Mouse (Mus musculus) E14TG2a.4 (cell line): Measurements from ENCODE around the gene Pkn3.

Source experiments
- H3K27me3 ChIP-seq: 2 replicates; pipeline ENCODE4 v1.6.1; 2014; ENCODE audit warnings: low read length, control low read depth; ENCODE audit not compliant: insufficient read depth
- H3K36me3 ChIP-seq: 2 replicates; pipeline ENCODE4 v1.6.1; 2014; ENCODE audit warnings: low read length, control low read depth; ENCODE audit not compliant: insufficient read depth
- H3K4me1 ChIP-seq: replicated peaks from 2 replicates; pipeline ENCODE4 v1.6.1; 2014; ENCODE audit warnings: low read depth, low read length, control low read depth
- H3K4me3 ChIP-seq: replicated peaks from 2 replicates; pipeline ENCODE4 v1.5.1; 2014; ENCODE audit warnings: mild to moderate bottlenecking, low read length
- H3K9me3 ChIP-seq: 2 replicates; pipeline ENCODE4 v1.6.1; 2014; ENCODE audit warnings: low read length, control low read depth
- CTCF ChIP-seq: conservative IDR thresholded peaks from 2 replicates; pipeline ENCODE4 v1.5.1; 2014; ENCODE audit warnings: low read length
- NANOG ChIP-seq: IDR thresholded peaks from 2 replicates; pipeline ENCODE4 v1.6.1; 2014; ENCODE audit warnings: borderline replicate concordance, low read length, mixed read lengths
- POU5F1 ChIP-seq: IDR thresholded peaks from 2 replicates; pipeline ENCODE4 v1.6.1; 2014; ENCODE audit warnings: low read length, borderline replicate concordance

Gene Pkn3

DNA sequence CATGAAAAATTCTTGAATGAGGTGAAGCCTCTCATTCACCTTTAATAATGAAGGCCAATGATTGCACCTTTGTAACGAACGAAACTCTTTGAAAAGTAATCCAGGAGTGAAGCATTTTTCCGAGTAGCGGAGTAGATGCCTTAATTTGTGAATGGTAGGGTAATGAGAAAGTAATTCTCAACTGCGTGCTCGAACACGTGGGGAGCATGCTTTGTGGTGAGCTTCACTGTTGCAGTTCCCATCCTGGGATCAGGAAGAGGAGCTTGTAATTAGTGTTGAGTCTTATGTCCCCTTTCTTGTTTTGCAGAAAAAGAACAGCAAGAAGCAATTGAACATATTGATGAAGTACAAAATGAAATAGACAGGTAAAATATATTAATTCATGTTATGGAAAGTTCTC is 9.5 kb upstream of the Pkn3 start:
- peaks cover 64% of the 10 kb centered on the region for H3K4me1 ChIP-seq
- H3K27me3 ChIP-seq: no peaks in the 10 kb centered on the region
- TF ChIP-seq NANOG (no peak), POU5F1 (no peak), CTCF (no peak)
- H3K36me3 ChIP-seq: peaks cover 76% of the 10 kb centered on the region
- H3K4me3 ChIP-seq: peak overlapping the region; percentile 95
- no peaks in the 10 kb centered on the region for H3K9me3 ChIP-seq

DNA sequence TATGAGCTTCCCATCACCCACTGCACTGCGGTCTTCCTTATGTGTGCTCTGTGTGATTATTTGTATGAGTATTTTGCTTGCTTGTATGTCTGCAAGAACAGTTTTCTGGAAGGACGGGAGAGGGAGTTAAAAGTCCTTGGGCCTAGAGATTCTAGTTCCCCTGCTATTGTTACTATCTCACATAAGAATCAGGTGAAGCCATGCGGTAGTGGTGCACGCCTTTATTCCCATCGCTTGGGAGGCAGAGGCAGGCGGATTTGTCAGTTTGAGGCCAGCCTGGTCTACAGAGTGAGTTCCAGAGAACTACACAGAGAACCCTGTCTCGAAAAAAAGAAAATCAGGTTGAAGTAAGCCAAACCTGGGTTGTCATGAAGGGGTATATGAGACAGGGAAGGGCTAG is 4.6 kb upstream of the Pkn3 start:
- no peaks in the 10 kb centered on the region for H3K27me3 ChIP-seq
- H3K9me3 ChIP-seq: no peaks in the 10 kb centered on the region
- H3K4me3 ChIP-seq: no peak overlapping the region
- peaks cover 65% of the 10 kb centered on the region for H3K36me3 ChIP-seq
- peaks cover 69% of the 10 kb centered on the region for H3K4me1 ChIP-seq
- TF ChIP-seq POU5F1: no peak
- TF ChIP-seq NANOG: no peak
- TF ChIP-seq CTCF: no peak

DNA sequence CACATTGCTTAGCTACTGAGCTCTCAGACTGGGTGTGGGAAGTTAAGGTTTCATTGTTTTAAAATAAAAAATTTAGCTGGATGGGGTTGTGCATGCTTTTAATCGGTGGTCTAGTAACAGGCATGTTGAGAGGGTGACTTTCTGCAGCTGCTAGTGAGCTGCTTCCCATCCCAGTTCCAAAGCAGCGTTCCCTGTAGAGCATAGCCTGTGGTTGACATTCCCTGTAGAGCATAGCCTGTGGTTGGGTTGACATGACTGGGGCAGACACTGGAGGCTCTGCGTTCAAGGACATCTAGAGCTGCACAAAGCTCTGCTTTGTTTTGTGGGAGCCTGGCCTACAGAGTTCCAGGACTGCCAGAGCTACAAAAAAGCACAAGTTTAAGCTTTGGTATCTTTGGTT is 4.2 kb upstream of the Pkn3 start:
- Histone ChIP-seq H3K4me3 (no peak overlapping the region), H3K9me3 (no peaks in the 10 kb centered on the region), H3K36me3 (peaks cover 61% of the 10 kb centered on the region), H3K4me1 (peaks cover 67% of the 10 kb centered on the region), H3K27me3 (no peaks in the 10 kb centered on the region)
- TF ChIP-seq NANOG: no peak
- no peak for TF ChIP-seq POU5F1
- no peak for TF ChIP-seq CTCF

DNA sequence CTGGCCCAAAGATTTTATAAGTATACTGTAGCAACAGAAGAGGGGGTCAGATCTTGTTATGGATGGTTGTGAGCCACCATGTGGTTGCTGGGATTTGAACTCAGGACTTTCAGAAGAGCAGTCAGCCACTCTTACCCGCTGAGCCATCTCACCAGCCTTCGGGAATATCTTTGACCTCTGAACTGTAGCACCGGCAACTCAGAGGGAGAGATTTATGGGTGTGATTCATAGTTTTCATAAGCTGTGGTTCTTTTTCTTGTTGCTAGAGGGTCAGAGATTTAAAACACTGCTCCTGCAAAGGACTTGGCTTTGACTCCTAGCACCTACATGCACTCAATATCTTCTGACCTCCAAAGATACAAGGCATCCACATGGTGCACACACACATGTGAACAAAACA is 1.9 kb upstream of the Pkn3 start:
- Histone ChIP-seq H3K4me1 (peaks cover 67% of the 10 kb centered on the region), H3K4me3 (no peak overlapping the region), H3K27me3 (peaks cover 5% of the 10 kb centered on the region; the same call in 1 of the 2 replicates), H3K9me3 (no peaks in the 10 kb centered on the region), H3K36me3 (peaks cover 39% of the 10 kb centered on the region)
- no peak for TF ChIP-seq CTCF
- TF ChIP-seq NANOG: no peak
- no peak for TF ChIP-seq POU5F1

DNA sequence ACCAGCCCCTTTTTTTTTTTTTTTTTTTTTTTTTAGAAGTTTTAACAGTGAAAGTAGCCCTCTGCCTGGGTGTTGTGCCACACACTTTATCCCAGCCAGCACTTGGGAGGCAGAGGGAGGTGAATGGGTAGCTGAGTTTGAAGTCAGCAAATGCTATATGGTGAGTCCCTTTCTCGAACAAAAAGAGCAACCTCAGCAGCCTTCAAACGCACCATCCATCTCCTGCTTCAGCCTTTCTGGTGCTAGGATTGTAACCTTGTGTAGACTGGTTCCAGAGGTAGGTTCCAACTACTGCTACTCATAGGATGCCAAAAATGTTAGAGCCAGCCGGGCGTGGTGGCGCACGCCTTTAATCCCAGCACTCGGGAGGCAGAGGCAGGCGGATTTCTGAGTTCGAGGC is 1.0 kb upstream of the Pkn3 start:
- peaks cover 5% of the 10 kb centered on the region; the same call in 1 of the 2 replicates for H3K27me3 ChIP-seq
- peaks cover 46% of the 10 kb centered on the region for H3K36me3 ChIP-seq
- H3K4me1 ChIP-seq: peaks cover 74% of the 10 kb centered on the region
- H3K9me3 ChIP-seq: no peaks in the 10 kb centered on the region
- no peak overlapping the region for H3K4me3 ChIP-seq
- no peak for TF ChIP-seq POU5F1
- TF ChIP-seq NANOG: no peak

DNA sequence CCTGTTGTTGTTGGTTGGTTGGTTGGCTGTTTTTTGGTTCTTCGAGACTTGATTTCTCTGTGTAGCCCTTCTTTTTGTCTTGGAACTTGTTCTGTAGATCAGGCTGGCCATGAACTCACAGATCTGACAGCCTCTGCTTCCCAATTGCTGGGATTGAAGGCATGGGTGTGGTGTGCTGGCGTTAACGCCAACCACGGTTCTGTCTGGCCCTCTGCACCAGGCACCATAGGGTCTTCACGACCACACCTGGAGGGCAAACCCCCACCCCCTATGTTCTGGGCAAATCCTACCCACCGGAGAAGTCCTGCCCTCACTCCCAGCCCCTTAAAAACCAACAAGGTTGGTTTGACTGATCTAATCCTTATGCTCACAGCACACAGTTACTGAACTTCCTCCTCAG is 525 bp upstream of the Pkn3 start:
- peak overlapping the region; percentile 91 for H3K4me3 ChIP-seq
- peaks cover 48% of the 10 kb centered on the region for H3K36me3 ChIP-seq
- no peaks in the 10 kb centered on the region for H3K9me3 ChIP-seq
- peaks cover 5% of the 10 kb centered on the region; the same call in 1 of the 2 replicates for H3K27me3 ChIP-seq
- TF ChIP-seq POU5F1: no peak
- TF ChIP-seq CTCF: no peak
- TF ChIP-seq NANOG: no peak
- H3K4me1 ChIP-seq: peaks cover 76% of the 10 kb centered on the region

DNA sequence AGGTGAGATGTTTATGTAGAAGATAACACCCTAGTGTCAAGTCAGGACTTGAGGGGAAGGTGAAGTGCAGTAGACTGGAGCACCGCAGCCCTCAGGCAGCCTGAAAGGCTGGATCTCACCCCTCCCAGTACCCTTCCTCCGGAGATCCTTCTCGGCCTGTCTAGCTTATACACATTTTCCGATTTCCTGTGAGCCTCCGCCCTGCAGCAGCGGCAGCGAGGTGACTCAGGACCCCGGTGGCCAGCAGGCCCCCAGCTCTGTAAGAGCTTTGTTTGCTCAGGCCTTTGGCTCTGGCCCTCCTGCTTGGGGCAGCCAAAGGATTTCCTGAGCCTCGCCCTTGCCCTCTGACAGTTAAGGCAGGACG is 847 bp downstream of the Pkn3 start:
- Histone ChIP-seq H3K4me1 (peaks cover 66% of the 10 kb centered on the region), H3K4me3 (peak overlapping the region; percentile 91), H3K27me3 (peaks cover 5% of the 10 kb centered on the region; the same call in 1 of the 2 replicates), H3K9me3 (no peaks in the 10 kb centered on the region), H3K36me3 (peaks cover 45% of the 10 kb centered on the region)
- TF ChIP-seq CTCF (no peak), NANOG (no peak), POU5F1 (no peak)

DNA sequence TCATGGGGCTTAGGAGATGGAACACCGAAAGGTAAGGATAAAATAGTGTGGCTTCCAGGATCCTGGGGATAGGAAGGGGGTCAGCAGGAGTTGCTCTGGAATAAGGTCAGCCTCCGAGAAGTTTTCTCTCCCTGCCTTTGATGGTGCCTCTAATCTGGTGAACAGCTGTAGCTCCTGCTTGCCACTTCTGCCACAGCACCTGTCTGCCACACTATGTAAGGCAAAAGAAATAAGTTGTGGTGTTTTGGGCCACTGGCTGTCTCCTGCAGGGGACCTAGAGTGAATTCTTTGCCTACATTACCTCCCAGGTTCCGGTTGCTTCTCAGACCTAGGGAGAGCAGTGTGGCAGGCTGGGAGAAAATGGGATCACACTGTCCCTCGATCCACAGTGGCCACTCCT is 1.3 kb downstream of the Pkn3 start:
- H3K4me3 ChIP-seq: peak overlapping the region; percentile 91
- H3K27me3 ChIP-seq: peaks cover 5% of the 10 kb centered on the region; the same call in 1 of the 2 replicates
- TF ChIP-seq CTCF (no peak), NANOG (no peak), POU5F1 (no peak)
- no peaks in the 10 kb centered on the region for H3K9me3 ChIP-seq
- H3K4me1 ChIP-seq: peaks cover 62% of the 10 kb centered on the region
- peaks cover 41% of the 10 kb centered on the region for H3K36me3 ChIP-seq

DNA sequence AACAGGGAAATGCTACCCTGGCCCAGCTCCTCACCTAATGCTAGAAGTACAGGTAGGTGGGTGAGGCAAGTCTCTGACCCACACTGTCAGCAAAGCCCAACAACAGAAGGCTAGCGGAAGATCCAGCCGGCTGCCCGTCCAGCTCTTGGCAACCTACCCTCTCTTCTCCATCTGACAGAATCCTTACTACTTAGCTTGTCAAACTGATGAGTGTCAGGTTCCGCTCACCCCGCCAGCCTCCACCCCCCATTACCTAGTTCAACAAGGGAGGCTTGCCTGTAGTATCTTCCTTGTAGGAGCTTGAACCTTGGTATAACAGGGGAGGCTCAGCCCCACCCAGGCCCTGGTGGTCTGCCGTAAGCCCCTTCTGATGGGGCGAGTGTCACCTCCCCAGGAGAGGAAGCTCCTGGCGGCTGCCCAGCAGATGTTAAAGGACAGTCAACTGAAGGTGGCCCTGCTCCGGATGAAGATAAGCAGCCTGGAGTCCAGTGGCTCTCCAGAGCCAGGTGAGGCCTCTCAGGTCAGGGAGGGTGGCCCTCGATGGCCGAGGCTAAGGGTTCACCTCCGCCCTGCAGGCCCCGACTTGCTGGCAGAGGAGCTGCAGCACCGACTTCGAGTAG is 2.8 kb downstream of the Pkn3 start:
- peak overlapping the region; percentile 91 for H3K4me3 ChIP-seq
- H3K36me3 ChIP-seq: peaks cover 29% of the 10 kb centered on the region
- peaks cover 62% of the 10 kb centered on the region for H3K4me1 ChIP-seq
- TF ChIP-seq POU5F1: no peak
- TF ChIP-seq CTCF: no peak
- no peak for TF ChIP-seq NANOG
- peaks cover 5% of the 10 kb centered on the region; the same call in 1 of the 2 replicates for H3K27me3 ChIP-seq
- H3K9me3 ChIP-seq: no peaks in the 10 kb centered on the region
